Mouse (Mus musculus) testis, adult 2 months (tissue): Measurements from ENCODE around the gene Gm13275.
"Not testable (repeated sequence)": the region's sequence is repeated elsewhere in the genome, so short reads cannot be mapped to it uniquely, and the experiment has no call there.

ENCODE experiments used
- CTCF ChIP-seq: fragments of 200-500 bp; IDR thresholded peaks from 2 replicates; pipeline ENCODE4 v1.5.1; 2012; ENCODE audit warnings: low read depth, mild to moderate bottlenecking, inconsistent platforms, low read length, moderate library complexity; ENCODE audit not compliant: control insufficient read depth, insufficient read depth, insufficient replicate concordance
- POLR2A ChIP-seq: fragments of 200-500 bp; IDR thresholded peaks from 2 replicates; pipeline ENCODE4 v1.6.1; 2012; ENCODE audit warnings: low read depth, mild to moderate bottlenecking, inconsistent platforms, low read length, moderate library complexity; ENCODE audit not compliant: control insufficient read depth

GRCm38 (mm10) chr4:88779550-88779949 lies 14.7 kb upstream of the Gm13275 start, which contains the start of gene Gm13272:
- not testable (repeated sequence) for TF ChIP-seq CTCF, POLR2A
